Mouse (Mus musculus): ENCODE data around the gene Gm28043.

- TF ChIP-seq TCF12 (IDR thresholded peaks at IDR 0.05; ENCODE audit: insufficient read depth, poor library complexity, severe bottlenecking), result no peak
- TF ChIP-seq POLR2AphosphoS2 (IDR thresholded peaks at IDR 0.05; ENCODE audit: insufficient read length, low read depth), result no peak
- TF ChIP-seq POLR2A (IDR thresholded peaks at IDR 0.05; ENCODE audit: insufficient read length, low read depth), result no peak
Measured at GRCm38 (mm10) chr17:29711076-29711744, 96.5 kb downstream of the Gm28043 start.
